Mouse (Mus musculus): Measurements from ENCODE around the gene Smc6. TPM values are rescaled to one million over a fixed set of nuclear protein-coding genes. Genes with fewer than 3 reads are reported as not detected.

Smc6 gene
- polyA plus RNA-seq, 1 experiment from 2014 or later, result 134 TPM

- no peaks in the 10 kb centered on the region for H3K27me3 ChIP-seq (replicated peaks; ENCODE audit: control insufficient read depth, insufficient read depth, low read length)
- H3K36me3 ChIP-seq (ENCODE audit: control insufficient read depth, insufficient read depth, low read length), result peaks cover 43% of the 10 kb centered on the region
- WGBS, result 92% methylated on average over 4 of the region's 4 CpGs
- H3K9me3 ChIP-seq (ENCODE audit: control insufficient read depth, low read length), result no peaks in the 10 kb centered on the region
- H3K4me1 ChIP-seq (ENCODE audit: control insufficient read depth, insufficient read depth, low read length), result peaks cover 13% of the 10 kb centered on the region; the same call in 1 of the 2 replicates
- DNase-seq (ENCODE audit: low spot score) (no peak), ATAC-seq (ENCODE audit: low read depth) (no peak)
- no peak overlapping the region for H3K4me2 ChIP-seq (ENCODE audit: low read depth, low read length)
- H3K9ac ChIP-seq (ENCODE audit: low read depth, low read length), result no peak overlapping the region
- no peak overlapping the region for H3K4me3 ChIP-seq (ENCODE audit: low read depth, low read length)
- H3K27ac ChIP-seq (replicated peaks; ENCODE audit: low read depth, low read length), result no peak overlapping the region
Measured at GRCm38 (mm10) chr12:11272568-11272967, 6.9 kb downstream of the Smc6 start.

GRCm38 (mm10) chr12:11273185-11273584 is 7.5 kb downstream of the Smc6 start:
- peaks cover 7% of the 10 kb centered on the region; the same call in 1 of the 2 replicates for H3K4me1 ChIP-seq (ENCODE audit: control insufficient read depth, insufficient read depth, low read length)
- no peaks in the 10 kb centered on the region for H3K9me3 ChIP-seq (ENCODE audit: control insufficient read depth, low read length)
- H3K9ac ChIP-seq (ENCODE audit: low read depth, low read length), result no peak overlapping the region
- no peak overlapping the region for H3K4me3 ChIP-seq (ENCODE audit: low read depth, low read length)
- H3K36me3 ChIP-seq (ENCODE audit: control insufficient read depth, insufficient read depth, low read length), result peaks cover 47% of the 10 kb centered on the region
- DNase-seq (ENCODE audit: low spot score) (no peak), ATAC-seq (ENCODE audit: low read depth) (no peak)
- 71% methylated on average over 1 of the region's 1 CpGs for WGBS
- no peaks in the 10 kb centered on the region for H3K27me3 ChIP-seq (replicated peaks; ENCODE audit: control insufficient read depth, insufficient read depth, low read length)
- H3K27ac ChIP-seq (replicated peaks; ENCODE audit: low read depth, low read length), result no peak overlapping the region
- no peak overlapping the region for H3K4me2 ChIP-seq (ENCODE audit: low read depth, low read length)

- ATAC-seq (ENCODE audit: low read depth), result no peak
- H3K9me3 ChIP-seq (ENCODE audit: control insufficient read depth, low read length), result no peaks in the 10 kb centered on the region
- no peaks in the 10 kb centered on the region for H3K27me3 ChIP-seq (replicated peaks; ENCODE audit: control insufficient read depth, insufficient read depth, low read length)
- H3K4me1 ChIP-seq (ENCODE audit: control insufficient read depth, insufficient read depth, low read length), result no peaks in the 10 kb centered on the region
- H3K4me3 ChIP-seq (ENCODE audit: low read depth, low read length), result no peak overlapping the region
- no peak overlapping the region for H3K27ac ChIP-seq (replicated peaks; ENCODE audit: low read depth, low read length)
- DNase-seq (ENCODE audit: low spot score), result no peak
- peaks cover 76% of the 10 kb centered on the region for H3K36me3 ChIP-seq (ENCODE audit: control insufficient read depth, insufficient read depth, low read length)
- 87% methylated on average over 2 of the region's 2 CpGs for WGBS
- no peak overlapping the region for H3K9ac ChIP-seq (ENCODE audit: low read depth, low read length)
- no peak overlapping the region for H3K4me2 ChIP-seq (ENCODE audit: low read depth, low read length)
Measured at GRCm38 (mm10) chr12:11276632-11277031, 10.9 kb downstream of the Smc6 start.

GRCm38 (mm10) chr12:11277207-11277606 is 11.5 kb downstream of the Smc6 start:
- H3K9ac ChIP-seq (ENCODE audit: low read depth, low read length), result no peak overlapping the region
- no peaks in the 10 kb centered on the region for H3K27me3 ChIP-seq (replicated peaks; ENCODE audit: control insufficient read depth, insufficient read depth, low read length)
- peaks cover 78% of the 10 kb centered on the region for H3K36me3 ChIP-seq (ENCODE audit: control insufficient read depth, insufficient read depth, low read length)
- 91% methylated on average over 6 of the region's 6 CpGs for WGBS
- H3K4me2 ChIP-seq (ENCODE audit: low read depth, low read length), result no peak overlapping the region
- H3K9me3 ChIP-seq (ENCODE audit: control insufficient read depth, low read length), result no peaks in the 10 kb centered on the region
- DNase-seq (ENCODE audit: low spot score) (no peak), ATAC-seq (ENCODE audit: low read depth) (no peak)
- no peaks in the 10 kb centered on the region for H3K4me1 ChIP-seq (ENCODE audit: control insufficient read depth, insufficient read depth, low read length)
- H3K27ac ChIP-seq (replicated peaks; ENCODE audit: low read depth, low read length), result no peak overlapping the region
- no peak overlapping the region for H3K4me3 ChIP-seq (ENCODE audit: low read depth, low read length)

GRCm38 (mm10) chr12:11279886-11280285 is 14.2 kb downstream of the Smc6 start:
- Histone ChIP-seq H3K4me3 (ENCODE audit: low read depth, low read length) (no peak overlapping the region), H3K4me2 (ENCODE audit: low read depth, low read length) (no peak overlapping the region), H3K9ac (ENCODE audit: low read depth, low read length) (no peak overlapping the region), H3K27ac (replicated peaks; ENCODE audit: low read depth, low read length) (no peak overlapping the region), H3K4me1 (ENCODE audit: control insufficient read depth, insufficient read depth, low read length) (no peaks in the 10 kb centered on the region), H3K27me3 (replicated peaks; ENCODE audit: control insufficient read depth, insufficient read depth, low read length) (no peaks in the 10 kb centered on the region), H3K36me3 (ENCODE audit: control insufficient read depth, insufficient read depth, low read length) (peaks cover 73% of the 10 kb centered on the region), H3K9me3 (ENCODE audit: control insufficient read depth, low read length) (no peaks in the 10 kb centered on the region)
- DNase-seq (ENCODE audit: low spot score), result no peak
- WGBS, result 95% methylated on average over 3 of the region's 3 CpGs
- ATAC-seq (ENCODE audit: low read depth), result no peak

- no peak overlapping the region for H3K4me3 ChIP-seq (ENCODE audit: low read depth, low read length)
- no peak overlapping the region for H3K9ac ChIP-seq (ENCODE audit: low read depth, low read length)
- H3K9me3 ChIP-seq (ENCODE audit: control insufficient read depth, low read length), result no peaks in the 10 kb centered on the region
- no peaks in the 10 kb centered on the region for H3K27me3 ChIP-seq (replicated peaks; ENCODE audit: control insufficient read depth, insufficient read depth, low read length)
- no peaks in the 10 kb centered on the region for H3K4me1 ChIP-seq (ENCODE audit: control insufficient read depth, insufficient read depth, low read length)
- 87% methylated on average over 2 of the region's 2 CpGs for WGBS
- peaks cover 79% of the 10 kb centered on the region for H3K36me3 ChIP-seq (ENCODE audit: control insufficient read depth, insufficient read depth, low read length)
- H3K27ac ChIP-seq (replicated peaks; ENCODE audit: low read depth, low read length), result no peak overlapping the region
- no peak overlapping the region for H3K4me2 ChIP-seq (ENCODE audit: low read depth, low read length)
- ATAC-seq (ENCODE audit: low read depth) (no peak), DNase-seq (ENCODE audit: low spot score) (no peak)
Measured at GRCm38 (mm10) chr12:11281584-11281983, 15.9 kb downstream of the Smc6 start.

GRCm38 (mm10) chr12:11286382-11286781 is 20.7 kb downstream of the Smc6 start:
- no peaks in the 10 kb centered on the region for H3K4me1 ChIP-seq (ENCODE audit: control insufficient read depth, insufficient read depth, low read length)
- ATAC-seq (ENCODE audit: low read depth) (no peak), DNase-seq (ENCODE audit: low spot score) (no peak)
- H3K36me3 ChIP-seq (ENCODE audit: control insufficient read depth, insufficient read depth, low read length), result peaks cover 82% of the 10 kb centered on the region
- no peak overlapping the region for H3K4me3 ChIP-seq (ENCODE audit: low read depth, low read length)
- H3K9ac ChIP-seq (ENCODE audit: low read depth, low read length), result no peak overlapping the region
- H3K27ac ChIP-seq (replicated peaks; ENCODE audit: low read depth, low read length), result no peak overlapping the region
- no peak overlapping the region for H3K4me2 ChIP-seq (ENCODE audit: low read depth, low read length)
- no peaks in the 10 kb centered on the region for H3K9me3 ChIP-seq (ENCODE audit: control insufficient read depth, low read length)
- WGBS, result 90% methylated on average over 2 of the region's 2 CpGs
- H3K27me3 ChIP-seq (replicated peaks; ENCODE audit: control insufficient read depth, insufficient read depth, low read length), result no peaks in the 10 kb centered on the region

- no peak overlapping the region for H3K27ac ChIP-seq (replicated peaks; ENCODE audit: low read depth, low read length)
- no peaks in the 10 kb centered on the region for H3K4me1 ChIP-seq (ENCODE audit: control insufficient read depth, insufficient read depth, low read length)
- ATAC-seq (ENCODE audit: low read depth) (no peak), DNase-seq (ENCODE audit: low spot score) (no peak)
- H3K27me3 ChIP-seq (replicated peaks; ENCODE audit: control insufficient read depth, insufficient read depth, low read length), result no peaks in the 10 kb centered on the region
- peaks cover 77% of the 10 kb centered on the region for H3K36me3 ChIP-seq (ENCODE audit: control insufficient read depth, insufficient read depth, low read length)
- H3K4me3 ChIP-seq (ENCODE audit: low read depth, low read length), result no peak overlapping the region
- 92% methylated on average over 1 of the region's 1 CpGs for WGBS
- no peak overlapping the region for H3K4me2 ChIP-seq (ENCODE audit: low read depth, low read length)
- H3K9me3 ChIP-seq (ENCODE audit: control insufficient read depth, low read length), result no peaks in the 10 kb centered on the region
- no peak overlapping the region for H3K9ac ChIP-seq (ENCODE audit: low read depth, low read length)
Measured at GRCm38 (mm10) chr12:11300858-11301257, 35.2 kb downstream of the Smc6 start.

GRCm38 (mm10) chr12:11306753-11307645 is 41.3 kb downstream of the Smc6 start:
- ATAC-seq (ENCODE audit: low read depth), result no peak
- peaks cover 78% of the 10 kb centered on the region for H3K36me3 ChIP-seq (ENCODE audit: control insufficient read depth, insufficient read depth, low read length)
- WGBS, result 92% methylated on average over 8 of the region's 8 CpGs
- no peak overlapping the region for H3K9ac ChIP-seq (ENCODE audit: low read depth, low read length)
- no peaks in the 10 kb centered on the region for H3K9me3 ChIP-seq (ENCODE audit: control insufficient read depth, low read length)
- no peak overlapping the region for H3K27ac ChIP-seq (replicated peaks; ENCODE audit: low read depth, low read length)
- H3K27me3 ChIP-seq (replicated peaks; ENCODE audit: control insufficient read depth, insufficient read depth, low read length), result no peaks in the 10 kb centered on the region
- DNase-seq (ENCODE audit: low spot score), result no peak
- no peak overlapping the region for H3K4me3 ChIP-seq (ENCODE audit: low read depth, low read length)
- H3K4me1 ChIP-seq (ENCODE audit: control insufficient read depth, insufficient read depth, low read length), result no peaks in the 10 kb centered on the region
- no peak overlapping the region for H3K4me2 ChIP-seq (ENCODE audit: low read depth, low read length)

Measured in embryonic facial prominence, embryonic 14.5 days (tissue).